In genomic region chr8:79641119-79641518, GRCm38 (mm10) we compare ENCODE assay signal across 9 mouse cellular contexts. TPM values are rescaled to one million over a fixed set of nuclear protein-coding genes. Genes with fewer than 3 reads are reported as not detected.
A peak's percentile ranks its signal among the peaks of the same experiment; 100 is the strongest.
DNase-seq lines count a peak whose midpoint lies in the region; ATAC-seq and TF ChIP-seq lines count a peak whose summit lies in the region.
"Had no signal": no experiment of that assay in that cellular context is flagged by ENCODE, and none has a peak within 500 bp of the region (broad histone marks: within the 10 kb centered on the region; RNA-seq: fewer than 3 reads in every experiment).

No protein-coding gene starts in this region.

- ATAC-seq in CD4-positive, CD25-positive, alpha-beta regulatory T cell, adult 4 months: no peak
- no peak for ATAC-seq in liver, embryonic 11.5 days (replicated peaks; ENCODE audit: low FRiP score)

- H3K4me1 ChIP-seq in testis, adult 2 months (ENCODE audit: control insufficient read depth, insufficient read depth, low read length): no peaks in the 10 kb centered on the region; the same call in 1 of the 2 replicates
- peaks cover 29% of the 10 kb centered on the region for H3K4me1 ChIP-seq in liver, embryonic 11.5 days (replicated peaks; ENCODE audit: control insufficient read depth, insufficient read depth, low read length)

- H3K4me2 ChIP-seq in liver, embryonic 11.5 days: peak overlapping the region; percentile 86

- no peak for TF ChIP-seq CTCF in testis, adult 2 months (IDR thresholded peaks at IDR 0.05; ENCODE audit: control insufficient read depth, insufficient read depth, insufficient replicate concordance, low read depth, low read length)

- H3K9me3 ChIP-seq in liver, embryonic 11.5 days (ENCODE audit: control insufficient read depth, low read length): no peaks in the 10 kb centered on the region

- no peak for TF ChIP-seq POLR2A in testis, adult 2 months (IDR thresholded peaks at IDR 0.05; ENCODE audit: control insufficient read depth, low read depth, low read length)

- H3K4me3 ChIP-seq in testis, adult 2 months (ENCODE audit: control insufficient read depth, low read depth, low read length): peak overlapping the region; percentile 85
- H3K4me3 ChIP-seq in liver, embryonic 11.5 days (ENCODE audit: low read depth, low read length): peak overlapping the region; percentile 97

- 8% methylated on average over 1 of the region's 1 CpGs for WGBS in liver, embryonic 11.5 days

- peak overlapping the region; percentile 49 for H3K9ac ChIP-seq in liver, embryonic 11.5 days (ENCODE audit: low read depth, low read length)

- H3K27me3 ChIP-seq in testis, adult 2 months (ENCODE audit: control insufficient read depth, insufficient read depth, low read length): no peaks in the 10 kb centered on the region
- H3K27me3 ChIP-seq in liver, embryonic 11.5 days (replicated peaks; ENCODE audit: control insufficient read depth, insufficient read depth, low read length): no peaks in the 10 kb centered on the region

- DNase-seq in CD4-positive, CD25-positive, alpha-beta regulatory T cell, adult 2 months (ENCODE audit: low read depth, low spot score): peak; percentile 3
- DNase-seq in testis, postnatal 14 days (ENCODE audit: low spot score): no peak
- no peak for DNase-seq in liver, embryonic 11.5 days (ENCODE audit: low spot score)
- no peak for DNase-seq in embryo, embryonic 9.5 days (ENCODE audit: extremely low spot score)
- no peak for DNase-seq in retina, postnatal 1 day
- DNase-seq in thymus, adult 18-20 months: no peak
- DNase-seq: cerebellum, adult 11-12 months had no signal

- peak overlapping the region; percentile 61 for H3K27ac ChIP-seq in testis, adult 2 months (ENCODE audit: control insufficient read depth, insufficient read depth, low read depth, low read length)
- no peak overlapping the region for H3K27ac ChIP-seq in liver, embryonic 11.5 days (ENCODE audit: low read depth, low read length)

- no peaks in the 10 kb centered on the region for H3K36me3 ChIP-seq in testis, adult 2 months (ENCODE audit: control insufficient read depth, insufficient read depth, low read length)
- peaks cover 9% of the 10 kb centered on the region; the same call in 1 of the 2 replicates for H3K36me3 ChIP-seq in liver, embryonic 11.5 days (ENCODE audit: control insufficient read depth, insufficient read depth, low read length)

RNA-seq across cellular contexts. Expression of gene Otud4, which starts 1.7 kb away (rescaled TPM):
- polyA plus RNA-seq in CD4-positive, CD25-positive, alpha-beta regulatory T cell, adult 4 months (2017; shearing (Covaris generic)): 10 to 100 TPM; 13.0 to 19.5 TPM
- 84.6 and 92.0 TPM in 2 replicates for polyA plus RNA-seq in testis, adult 2 months (2012; rRNA removed)
- polyA plus RNA-seq in liver, embryonic 11.5 days (2014; fragmentation: Nextera tagmentation; extraction: Ambion mirVana): 26.3 and 27.1 TPM in 2 replicates
